Mouse (Mus musculus): ENCODE measurements around the gene Prkce.

DNA sequence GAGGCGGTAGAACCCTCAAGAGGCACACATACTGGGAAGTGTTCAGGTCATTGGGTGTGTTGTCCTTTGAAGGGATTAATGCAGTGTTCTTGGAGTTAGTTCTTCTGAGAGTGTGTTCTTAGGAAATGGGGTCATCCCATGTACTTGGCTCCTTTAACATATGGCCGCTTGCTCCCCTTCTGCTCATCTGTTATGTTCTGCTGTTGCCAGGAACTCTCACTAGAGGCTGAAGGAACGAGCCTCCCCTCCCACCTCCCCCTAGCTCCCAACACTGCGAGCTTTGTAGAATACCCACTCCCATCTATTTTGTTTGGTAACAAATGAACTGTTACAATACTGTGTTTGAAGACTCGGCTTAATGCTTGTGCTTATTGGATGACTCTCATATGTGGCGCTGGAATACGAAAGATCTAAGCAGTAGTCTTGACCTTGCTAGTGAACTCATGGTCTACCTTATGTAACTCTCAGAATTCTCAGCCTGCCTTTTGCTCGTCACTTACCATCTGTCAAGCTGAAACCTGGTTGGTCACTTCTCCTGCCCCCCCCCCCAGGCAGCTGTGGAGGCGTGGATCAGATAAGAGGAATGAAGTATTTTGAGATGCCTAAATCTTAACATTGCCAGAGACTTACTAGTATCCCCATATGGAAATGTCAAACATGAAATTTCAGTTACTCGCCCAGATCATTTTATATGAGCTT lies 58.1 kb downstream of the Prkce start:
- no peak for TF ChIP-seq CTCF (IDR thresholded peaks at IDR 0.05; ENCODE audit: borderline replicate concordance, extremely low read depth, insufficient read depth, insufficient read length)
- no peak for TF ChIP-seq POLR2A (IDR thresholded peaks at IDR 0.05; ENCODE audit: borderline replicate concordance, extremely low read depth, insufficient read depth, insufficient read length, poor library complexity, severe bottlenecking)

Data from brain, embryonic 14.5 days (tissue).